Mouse (Mus musculus): Measurements from ENCODE around the gene Gm20517. TPM values are rescaled to one million over a fixed set of nuclear protein-coding genes. Genes with fewer than 3 reads are reported as not detected.

Gm20517 gene
- total RNA-seq, 1 experiment from 2014 or later, result 7.0 TPM

DNA sequence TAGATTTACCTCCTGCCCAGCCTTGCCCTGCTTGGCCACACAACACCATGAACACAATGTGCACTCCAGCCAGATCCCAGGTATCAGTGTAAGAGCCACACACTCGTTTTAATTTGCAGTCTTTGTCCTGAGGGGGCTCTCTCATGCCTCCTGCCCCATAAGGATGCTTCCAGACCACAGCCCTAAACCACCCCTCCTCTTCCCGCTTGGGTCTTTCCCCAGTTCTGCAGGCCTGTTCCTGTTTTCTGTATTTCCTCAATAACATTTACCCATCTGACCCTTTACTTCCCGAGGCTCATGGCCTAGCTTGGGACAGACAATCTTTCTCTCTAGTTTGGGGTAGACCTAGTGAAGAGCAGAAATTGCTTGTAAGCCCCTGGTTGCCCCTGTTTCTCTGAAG is 103.6 kb downstream of the Gm20517 start:
- peak in 1 of 2 experiments; percentile 51; a peak in 2 of 4 replicates for ATAC-seq (replicated peaks in 1 of 2; ENCODE audit: insufficient read depth in 1 of 2, low FRiP score in 2 of 2, low TSS enrichment in 1 of 2, low read depth in 1 of 2, poor library complexity in 2 of 2, severe bottlenecking in 2 of 2)

DNA sequence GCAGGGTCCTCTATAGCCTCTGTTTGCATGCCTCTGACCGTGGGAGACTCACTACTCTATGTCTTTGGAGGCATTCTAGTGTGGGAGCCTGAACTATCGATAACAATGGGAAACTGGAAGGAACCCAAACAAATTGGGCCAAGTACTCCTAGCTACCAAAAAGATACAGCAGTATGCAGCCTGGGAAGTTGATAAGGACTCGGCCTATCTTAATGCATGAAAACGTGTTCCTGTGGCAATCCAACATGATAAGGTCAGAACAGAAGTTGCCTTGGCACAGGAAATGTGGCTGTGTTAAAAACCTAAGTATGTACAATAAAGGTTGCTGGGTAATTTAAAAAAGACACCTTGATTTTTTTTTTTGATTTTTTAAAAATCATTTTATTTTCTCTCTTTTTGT is 109.8 kb downstream of the Gm20517 start:
- no peak for ATAC-seq (replicated peaks in 1 of 2; ENCODE audit: insufficient read depth in 1 of 2, low FRiP score in 2 of 2, low TSS enrichment in 1 of 2, low read depth in 1 of 2, poor library complexity in 2 of 2, severe bottlenecking in 2 of 2)

DNA sequence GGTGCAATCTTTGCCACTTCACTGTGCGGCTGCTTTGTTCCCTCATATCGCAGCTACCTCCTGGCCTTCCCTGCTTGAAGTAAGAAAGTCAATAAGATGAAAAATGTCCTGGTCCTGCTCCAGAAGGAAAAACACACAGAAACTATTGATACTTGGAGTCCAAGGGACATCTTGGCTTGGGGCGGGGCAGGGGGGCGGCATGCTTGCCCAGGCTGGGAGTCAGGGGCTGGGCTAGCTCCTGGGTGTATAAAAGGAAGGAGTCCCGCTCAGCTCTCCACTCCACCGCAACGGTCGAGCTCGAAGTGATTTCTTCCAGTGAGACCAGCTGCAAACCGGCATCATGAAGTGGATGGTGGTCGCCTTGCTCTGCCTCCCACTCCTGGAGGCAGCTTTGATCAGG is 115.2 kb downstream of the Gm20517 start, which contains the start of gene Pgc:
Gene Pgc, plus strand, starts transcription at position 277 of the 400 bp plus-strand sequence.
- ATAC-seq (replicated peaks in 1 of 2; ENCODE audit: insufficient read depth in 1 of 2, low FRiP score in 2 of 2, low TSS enrichment in 1 of 2, low read depth in 1 of 2, poor library complexity in 2 of 2, severe bottlenecking in 2 of 2), result no peak

DNA sequence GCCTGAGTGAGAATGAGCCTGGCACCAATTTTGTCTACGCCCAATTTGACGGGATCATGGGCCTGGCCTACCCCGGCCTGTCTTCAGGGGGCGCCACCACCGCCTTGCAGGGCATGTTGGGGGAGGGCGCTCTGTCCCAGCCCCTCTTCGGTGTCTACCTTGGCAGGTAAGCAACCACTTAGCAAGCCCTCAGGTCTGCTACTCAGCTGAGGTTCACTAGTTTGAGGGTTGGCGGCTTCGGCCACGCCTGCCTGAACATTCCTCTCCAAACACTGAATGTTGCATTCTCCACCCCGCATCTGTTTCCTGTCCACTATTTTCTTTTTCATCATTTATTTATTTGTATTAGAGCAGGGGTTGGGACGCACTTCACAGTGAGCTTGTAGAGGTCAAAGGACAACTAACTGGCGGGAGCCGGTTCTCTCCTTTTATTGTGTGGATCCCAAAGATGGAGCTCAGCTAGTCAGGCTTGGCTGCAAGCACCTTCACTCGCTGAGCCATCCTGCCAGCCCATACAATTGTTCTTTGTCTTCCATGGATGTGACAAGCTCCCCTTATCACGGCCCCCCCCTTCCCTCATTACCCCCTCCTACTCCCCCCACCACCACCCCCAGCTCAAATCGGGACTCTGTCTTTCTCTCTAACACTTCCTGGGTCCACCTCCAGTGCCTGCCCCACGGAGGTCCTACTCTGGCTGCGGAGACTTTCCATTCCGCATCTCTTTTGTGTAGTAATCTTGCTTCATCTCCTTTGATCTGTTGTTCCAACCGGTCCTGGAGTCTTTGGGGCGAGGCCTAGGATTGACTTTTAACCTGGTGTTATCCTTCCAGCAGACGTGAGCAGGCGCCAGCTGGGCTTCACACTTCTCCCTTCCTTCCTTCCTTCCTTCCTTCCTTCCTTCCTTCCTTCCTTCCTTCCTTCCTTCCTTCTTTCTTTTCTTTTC is 119.5 kb downstream of the Gm20517 start:
- ATAC-seq (replicated peaks in 1 of 2; ENCODE audit: insufficient read depth in 1 of 2, low FRiP score in 2 of 2, low TSS enrichment in 1 of 2, low read depth in 1 of 2, poor library complexity in 2 of 2, severe bottlenecking in 2 of 2), result no peak

Other genes starting within 250 kb of the Gm20517 start
- 46.3 and 61.6 TPM in 2 replicates for gene Mrps10, start 242.7 kb upstream of the Gm20517 start, total RNA-seq (2017)
- not detected in 2 replicates for gene Guca1b, start 226.2 kb upstream of the Gm20517 start, total RNA-seq (2017)
- gene Guca1a, start 211.0 kb upstream of the Gm20517 start, total RNA-seq (2017), result 2.8 and 3.4 TPM in 2 replicates
- gene AI661453, start 175.0 kb upstream of the Gm20517 start, total RNA-seq (2017), result 1.8 and 2.3 TPM in 2 replicates
- 1.9 TPM in 2 replicates for gene 1700001C19Rik, start 174.2 kb upstream of the Gm20517 start, total RNA-seq (2017)
- gene Taf8, start 109.3 kb upstream of the Gm20517 start, total RNA-seq (2017), result 55.6 and 73.2 TPM in 2 replicates
- 58.9 and 80.2 TPM in 2 replicates for gene Ccnd3, start 106.5 kb upstream of the Gm20517 start, total RNA-seq (2017)
- 6.9 and 12.1 TPM in 2 replicates for gene Bysl, start 97 bp upstream of the Gm20517 start, total RNA-seq (2017)
- 18.0 and 33.5 TPM in 2 replicates for gene Med20, start within 50 bp of the Gm20517 start, total RNA-seq (2017)
- gene Usp49, start 19.1 kb downstream of the Gm20517 start, total RNA-seq (2017), result 5.4 and 8.3 TPM in 2 replicates
- gene Tomm6, start 76.8 kb downstream of the Gm20517 start, total RNA-seq (2017), result 23.4 and 49.8 TPM in 2 replicates
- 1.4 TPM in 2 replicates for gene Frs3, start 77.4 kb downstream of the Gm20517 start, total RNA-seq (2017)
- gene Gm21981, start 82.9 kb downstream of the Gm20517 start, total RNA-seq (2017), result not detected in 2 replicates
- 1.0 and 3.7 TPM in 2 replicates for gene Prickle4, start 83.1 kb downstream of the Gm20517 start, total RNA-seq (2017)
- not detected in 2 replicates for gene Pgc, start 115.3 kb downstream of the Gm20517 start, total RNA-seq (2017)
- gene Tfeb, start 125.4 kb downstream of the Gm20517 start, total RNA-seq (2017), result 7.4 and 10.9 TPM in 2 replicates
- 27.1 and 33.8 TPM in 2 replicates for gene Mdfi, start 223.1 kb downstream of the Gm20517 start, total RNA-seq (2017)